Mouse (Mus musculus): ENCODE results near the gene Zfp385b. TPM values are rescaled to one million over a fixed set of nuclear protein-coding genes. Genes with fewer than 3 reads are reported as not detected.

The Zfp385b gene
- polyA plus RNA-seq, 1 experiment from 2014 or later, result 14.6 TPM

DNA sequence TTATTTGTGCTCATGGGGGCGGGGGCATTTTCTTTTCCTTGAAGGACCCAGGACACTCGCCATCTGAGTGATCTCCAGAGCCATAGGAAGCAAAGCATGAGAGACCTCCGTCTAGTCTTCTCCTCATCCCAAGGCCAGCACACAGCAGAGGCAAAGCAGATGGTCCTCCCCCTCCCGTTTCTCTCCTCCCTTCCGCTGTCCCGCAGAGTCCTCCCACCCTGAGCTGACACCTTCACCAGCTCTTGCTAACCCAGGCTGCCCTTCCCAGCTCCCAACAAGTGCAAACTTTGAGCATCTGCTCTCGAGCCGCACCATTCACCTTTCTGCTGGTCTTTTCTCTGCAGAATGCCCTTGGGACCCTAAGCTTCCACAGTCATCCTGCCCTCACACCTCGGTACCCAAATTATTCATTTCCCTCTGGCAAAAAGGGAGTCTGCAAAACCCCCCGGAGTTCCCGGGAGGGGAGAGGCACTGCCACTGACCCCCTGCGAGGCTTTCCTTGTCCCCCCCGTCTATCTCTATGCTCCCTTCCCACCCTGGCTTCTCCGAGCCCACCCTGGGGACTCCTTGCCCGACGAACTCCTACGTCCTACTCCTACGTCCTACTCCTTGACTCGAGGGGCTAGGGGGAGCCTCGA, 3.5 kb downstream of the Zfp385b start:
- Histone ChIP-seq H3K27me3 (replicated peaks) (peaks cover 25% of the 10 kb centered on the region), H3K36me3 (no peaks in the 10 kb centered on the region), H3K4me1 (peaks cover 22% of the 10 kb centered on the region), H3K4me3 (replicated peaks) (peak overlapping the region; percentile 77), H3K4me2 (peak overlapping the region; percentile 94), H3K27ac (replicated peaks) (no peak overlapping the region), H3K9me3 (replicated peaks) (no peaks in the 10 kb centered on the region), H3K9ac (replicated peaks) (peak overlapping the region; percentile 62)
- ATAC-seq (ENCODE audit: low FRiP score), result peak; percentile 8; the same call in 1 of the 2 replicates
- WGBS, result 6% methylated on average over 20 of the region's 20 CpGs

DNA sequence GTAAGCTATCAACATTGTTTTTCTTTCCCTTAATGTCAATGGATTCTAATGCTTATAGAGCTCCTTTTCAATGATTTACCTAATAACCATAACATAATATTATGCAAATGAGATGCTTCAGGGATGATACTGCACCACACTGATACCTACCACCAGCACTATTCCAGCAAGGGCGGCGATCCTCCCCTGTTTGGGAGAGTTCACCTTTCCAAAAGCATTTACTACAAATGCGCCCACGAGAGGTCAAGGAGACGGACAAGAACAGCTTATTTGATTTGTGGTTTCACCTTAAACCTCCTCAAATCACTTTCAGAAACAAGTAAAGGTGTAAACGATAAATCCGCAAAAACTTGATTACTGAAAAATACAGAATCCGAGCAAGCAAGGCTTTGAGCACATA, 4.5 kb downstream of the Zfp385b start:
- Histone ChIP-seq H3K27me3 (replicated peaks) (peaks cover 25% of the 10 kb centered on the region), H3K4me1 (peaks cover 22% of the 10 kb centered on the region), H3K9me3 (replicated peaks) (no peaks in the 10 kb centered on the region), H3K36me3 (no peaks in the 10 kb centered on the region), H3K9ac (replicated peaks) (no peak overlapping the region), H3K27ac (replicated peaks) (no peak overlapping the region), H3K4me2 (0 out of 2 replicates have a peak overlapping the region, but pooled peaks have one; percentile 94), H3K4me3 (replicated peaks) (no peak overlapping the region)
- 85% methylated on average over 8 of the region's 8 CpGs for WGBS
- no peak for ATAC-seq (ENCODE audit: low FRiP score)

- Histone ChIP-seq H3K9ac (replicated peaks) (no peak overlapping the region), H3K27ac (replicated peaks) (no peak overlapping the region), H3K4me2 (no peak overlapping the region), H3K36me3 (no peaks in the 10 kb centered on the region), H3K27me3 (replicated peaks) (peaks cover 17% of the 10 kb centered on the region; the same call in 1 of the 2 replicates), H3K9me3 (replicated peaks) (no peaks in the 10 kb centered on the region), H3K4me1 (peaks cover 22% of the 10 kb centered on the region), H3K4me3 (replicated peaks) (no peak overlapping the region)
- no peak for ATAC-seq (ENCODE audit: low FRiP score)
- 82% methylated on average over 3 of the region's 3 CpGs for WGBS
Measured at GRCm38 (mm10) chr2:77813029-77813428, 6.4 kb downstream of the Zfp385b start.

DNA sequence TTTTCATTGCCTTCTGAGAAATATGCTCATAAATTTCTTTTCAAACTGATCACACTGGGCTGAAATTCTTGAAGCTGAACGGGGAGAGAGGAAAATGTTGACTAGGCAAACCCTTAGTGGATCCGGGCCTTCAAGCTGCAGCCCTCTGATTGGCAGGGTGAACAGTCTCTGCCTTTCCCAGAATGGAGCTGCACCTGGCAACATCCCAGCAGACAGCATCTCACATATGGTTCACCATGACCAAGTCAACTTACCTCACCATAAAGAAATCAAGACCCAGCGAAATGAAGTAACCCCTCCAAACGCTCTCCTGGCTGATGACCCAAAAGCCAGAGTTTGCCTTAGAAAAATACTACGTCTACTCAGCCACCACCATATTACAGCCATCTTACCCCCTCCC, 8.7 kb downstream of the Zfp385b start:
- Histone ChIP-seq H3K27ac (replicated peaks) (no peak overlapping the region), H3K27me3 (replicated peaks) (peaks cover 10% of the 10 kb centered on the region; the same call in 1 of the 2 replicates), H3K4me1 (peaks cover 2% of the 10 kb centered on the region), H3K9me3 (replicated peaks) (no peaks in the 10 kb centered on the region), H3K4me3 (replicated peaks) (no peak overlapping the region), H3K4me2 (no peak overlapping the region), H3K36me3 (no peaks in the 10 kb centered on the region), H3K9ac (replicated peaks) (no peak overlapping the region)
- WGBS, result 85% methylated on average over 5 of the region's 5 CpGs
- ATAC-seq (ENCODE audit: low FRiP score), result no peak

- no peaks in the 10 kb centered on the region for H3K9me3 ChIP-seq (replicated peaks)
- H3K36me3 ChIP-seq, result no peaks in the 10 kb centered on the region
- no peaks in the 10 kb centered on the region for H3K27me3 ChIP-seq (replicated peaks)
- no peak overlapping the region for H3K4me3 ChIP-seq (replicated peaks)
- H3K9ac ChIP-seq (replicated peaks), result no peak overlapping the region
- 94% methylated on average over 7 of the region's 7 CpGs for WGBS
- H3K4me2 ChIP-seq, result no peak overlapping the region
- ATAC-seq (ENCODE audit: low FRiP score), result no peak
- no peaks in the 10 kb centered on the region for H3K4me1 ChIP-seq
- H3K27ac ChIP-seq (replicated peaks), result no peak overlapping the region
Measured at GRCm38 (mm10) chr2:77804781-77805180, 14.7 kb downstream of the Zfp385b start.

GRCm38 (mm10) chr2:77802291-77802690, 17.1 kb downstream of the Zfp385b start:
- Histone ChIP-seq H3K27me3 (replicated peaks) (no peaks in the 10 kb centered on the region), H3K4me2 (no peak overlapping the region), H3K9ac (replicated peaks) (no peak overlapping the region), H3K9me3 (replicated peaks) (no peaks in the 10 kb centered on the region), H3K27ac (replicated peaks) (no peak overlapping the region), H3K4me1 (no peaks in the 10 kb centered on the region), H3K4me3 (replicated peaks) (no peak overlapping the region), H3K36me3 (no peaks in the 10 kb centered on the region)
- WGBS, result 90% methylated on average over 3 of the region's 3 CpGs
- no peak for ATAC-seq (ENCODE audit: low FRiP score)

- H3K4me1 ChIP-seq, result no peaks in the 10 kb centered on the region
- 93% methylated on average over 4 of the region's 4 CpGs for WGBS
- ATAC-seq (ENCODE audit: low FRiP score), result no peak
Measured at GRCm38 (mm10) chr2:77801430-77801829, 18.0 kb downstream of the Zfp385b start.

DNA sequence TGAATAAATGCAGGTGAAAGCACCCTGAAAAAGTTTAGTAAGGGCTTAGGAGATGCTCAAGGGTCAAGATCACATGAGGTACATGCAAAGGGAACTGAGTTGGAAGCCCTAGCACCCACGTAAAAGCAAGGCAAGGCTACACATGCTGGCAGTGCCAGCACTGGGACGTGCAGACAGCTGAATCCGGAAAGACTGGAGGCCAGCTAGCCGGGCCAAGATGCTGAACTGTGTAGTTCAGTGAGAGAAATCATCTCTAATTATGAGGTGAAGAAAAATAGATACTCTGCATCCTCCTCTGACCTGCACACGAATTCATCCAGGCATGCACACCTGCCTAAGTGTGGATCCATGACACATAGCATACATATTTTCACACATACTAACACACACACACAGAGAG, 18.4 kb downstream of the Zfp385b start:
- Histone ChIP-seq H3K27ac (replicated peaks) (no peak overlapping the region), H3K4me3 (replicated peaks) (no peak overlapping the region), H3K27me3 (replicated peaks) (no peaks in the 10 kb centered on the region), H3K9me3 (replicated peaks) (no peaks in the 10 kb centered on the region), H3K4me2 (no peak overlapping the region), H3K4me1 (no peaks in the 10 kb centered on the region), H3K36me3 (no peaks in the 10 kb centered on the region), H3K9ac (replicated peaks) (no peak overlapping the region)
- 89% methylated on average over 5 of the region's 5 CpGs for WGBS
- ATAC-seq (ENCODE audit: low FRiP score), result no peak

More at GRCm38 (mm10) chr2:77801430-77801829, 18.0 kb downstream of the Zfp385b start:
- Histone ChIP-seq H3K4me2 (no peak overlapping the region), H3K4me3 (replicated peaks) (no peak overlapping the region), H3K27ac (replicated peaks) (no peak overlapping the region), H3K9me3 (replicated peaks) (no peaks in the 10 kb centered on the region), H3K36me3 (no peaks in the 10 kb centered on the region), H3K27me3 (replicated peaks) (no peaks in the 10 kb centered on the region), H3K9ac (replicated peaks) (no peak overlapping the region)

GRCm38 (mm10) chr2:77797233-77797632, 22.2 kb downstream of the Zfp385b start:
- Histone ChIP-seq H3K36me3 (no peaks in the 10 kb centered on the region), H3K4me2 (no peak overlapping the region), H3K4me1 (no peaks in the 10 kb centered on the region), H3K4me3 (replicated peaks) (no peak overlapping the region), H3K27me3 (replicated peaks) (no peaks in the 10 kb centered on the region), H3K9ac (replicated peaks) (no peak overlapping the region), H3K9me3 (replicated peaks) (no peaks in the 10 kb centered on the region), H3K27ac (replicated peaks) (no peak overlapping the region)
- no peak for ATAC-seq (ENCODE audit: low FRiP score)
- WGBS, result 80% methylated on average over 5 of the region's 5 CpGs

GRCm38 (mm10) chr2:77795859-77796552, 23.4 kb downstream of the Zfp385b start:
- no peak for ATAC-seq (ENCODE audit: low FRiP score)
- no peak overlapping the region for H3K4me2 ChIP-seq
- H3K27me3 ChIP-seq (replicated peaks), result no peaks in the 10 kb centered on the region
- H3K27ac ChIP-seq (replicated peaks), result no peak overlapping the region
- 71% methylated on average over 8 of the region's 8 CpGs for WGBS
- no peaks in the 10 kb centered on the region for H3K4me1 ChIP-seq
- no peaks in the 10 kb centered on the region for H3K36me3 ChIP-seq
- H3K9me3 ChIP-seq (replicated peaks), result no peaks in the 10 kb centered on the region
- no peak overlapping the region for H3K4me3 ChIP-seq (replicated peaks)
- H3K9ac ChIP-seq (replicated peaks), result no peak overlapping the region

DNA sequence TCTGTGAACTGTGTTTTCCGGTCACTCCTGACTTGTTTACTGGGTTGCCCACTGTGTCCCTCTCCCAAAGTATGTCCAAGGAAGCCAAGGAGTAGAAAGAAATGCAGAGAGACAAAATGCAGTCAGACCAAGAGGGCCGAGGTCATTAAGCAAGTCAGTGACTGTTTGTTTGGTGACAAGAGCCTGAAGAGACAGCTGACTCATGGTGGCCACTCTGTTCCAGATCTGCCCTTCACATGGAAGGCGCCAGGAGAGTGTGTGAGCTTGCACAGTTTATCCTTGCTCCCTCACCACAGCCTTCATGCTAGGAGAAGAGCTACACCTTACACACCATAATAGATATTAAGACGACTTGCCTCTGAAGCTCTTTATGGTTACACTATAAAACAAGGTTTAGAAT, 28.6 kb downstream of the Zfp385b start:
- Histone ChIP-seq H3K4me2 (no peak overlapping the region), H3K36me3 (no peaks in the 10 kb centered on the region), H3K4me1 (no peaks in the 10 kb centered on the region), H3K9me3 (replicated peaks) (no peaks in the 10 kb centered on the region), H3K4me3 (replicated peaks) (no peak overlapping the region), H3K27me3 (replicated peaks) (no peaks in the 10 kb centered on the region), H3K27ac (replicated peaks) (no peak overlapping the region), H3K9ac (replicated peaks) (no peak overlapping the region)
- WGBS, result 76% methylated on average over 4 of the region's 4 CpGs
- no peak for ATAC-seq (ENCODE audit: low FRiP score)

GRCm38 (mm10) chr2:77790295-77790694, 29.1 kb downstream of the Zfp385b start:
- Histone ChIP-seq H3K36me3 (no peaks in the 10 kb centered on the region), H3K27ac (replicated peaks) (no peak overlapping the region), H3K27me3 (replicated peaks) (no peaks in the 10 kb centered on the region), H3K4me2 (no peak overlapping the region), H3K9ac (replicated peaks) (no peak overlapping the region), H3K9me3 (replicated peaks) (no peaks in the 10 kb centered on the region), H3K4me1 (no peaks in the 10 kb centered on the region), H3K4me3 (replicated peaks) (no peak overlapping the region)
- no peak for ATAC-seq (ENCODE audit: low FRiP score)
- whole genome bisulfite sequencing, result 55% methylated on average over 9 of the region's 9 CpGs
